Mouse (Mus musculus): ENCODE measurements at regions not wholly inside any gene's neighbourhood (a gene's known extent, or its start where the extent isn't known, plus 50 kb on each side); places are given as distances from the start of the nearest gene placed in this dataset.

- no peak for DNase-seq (ENCODE audit: low spot score)
Measured at GRCm38 (mm10) chr13:90292905-90293304, 203.5 kb upstream of the Xrcc4 start.

GRCm38 (mm10) chr13:90292124-90292523, 202.7 kb upstream of the Xrcc4 start:
- DNase-seq (ENCODE audit: low spot score) = no peak

- DNase-seq (ENCODE audit: low spot score) = no peak
Measured at GRCm38 (mm10) chr13:90280976-90281375, 191.6 kb upstream of the Xrcc4 start.

GRCm38 (mm10) chr13:90279786-90280382, 190.5 kb upstream of the Xrcc4 start:
- DNase-seq (ENCODE audit: low spot score) = no peak

- DNase-seq (ENCODE audit: low spot score) = no peak
Measured at GRCm38 (mm10) chr13:90279355-90279754, 189.9 kb upstream of the Xrcc4 start.

- DNase-seq (ENCODE audit: low spot score) = no peak
Measured at GRCm38 (mm10) chr13:90259071-90259742, 169.8 kb upstream of the Xrcc4 start.

GRCm38 (mm10) chr13:90252981-90253380, 163.6 kb upstream of the Xrcc4 start:
- DNase-seq (ENCODE audit: low spot score) = no peak

- no peak for DNase-seq (ENCODE audit: low spot score)
Measured at GRCm38 (mm10) chr13:90245997-90246765, 156.8 kb upstream of the Xrcc4 start.

GRCm38 (mm10) chr13:90238331-90238730, 148.9 kb upstream of the Xrcc4 start:
- no peak for DNase-seq (ENCODE audit: low spot score)

- no peak for DNase-seq (ENCODE audit: low spot score)
Measured at GRCm38 (mm10) chr13:90233986-90234385, 144.6 kb upstream of the Xrcc4 start.

GRCm38 (mm10) chr13:90233561-90233960, 144.2 kb upstream of the Xrcc4 start:
- DNase-seq (ENCODE audit: low spot score) = no peak

GRCm38 (mm10) chr13:90229106-90229505, 139.7 kb upstream of the Xrcc4 start:
- no peak for DNase-seq (ENCODE audit: low spot score)

GRCm38 (mm10) chr13:90226212-90226611, 136.8 kb upstream of the Xrcc4 start:
- DNase-seq (ENCODE audit: low spot score) = no peak

GRCm38 (mm10) chr13:90212390-90212789, 123.0 kb upstream of the Xrcc4 start:
- DNase-seq (ENCODE audit: low spot score) = no peak

- no peak for DNase-seq (ENCODE audit: low spot score)
Measured at GRCm38 (mm10) chr13:90207875-90208274, 118.5 kb upstream of the Xrcc4 start.
